Mouse (Mus musculus): Measurements from ENCODE around the gene Pdcl3. TPM values are rescaled to one million over a fixed set of nuclear protein-coding genes. Genes with fewer than 3 reads are reported as not detected.

Pdcl3 gene
- polyA plus RNA-seq, 1 experiment from 2014 or later: 145 TPM

- WGBS (ENCODE audit: insufficient replicate concordance): 13% methylated on average over 2 of the region's 2 CpGs
- no peak overlapping the region for H3K9ac ChIP-seq (ENCODE audit: low read depth, low read length)
These were observed 1.5 kb upstream of the Pdcl3 start for GRCm38 (mm10) chr1:38983870-38984269.

DNA sequence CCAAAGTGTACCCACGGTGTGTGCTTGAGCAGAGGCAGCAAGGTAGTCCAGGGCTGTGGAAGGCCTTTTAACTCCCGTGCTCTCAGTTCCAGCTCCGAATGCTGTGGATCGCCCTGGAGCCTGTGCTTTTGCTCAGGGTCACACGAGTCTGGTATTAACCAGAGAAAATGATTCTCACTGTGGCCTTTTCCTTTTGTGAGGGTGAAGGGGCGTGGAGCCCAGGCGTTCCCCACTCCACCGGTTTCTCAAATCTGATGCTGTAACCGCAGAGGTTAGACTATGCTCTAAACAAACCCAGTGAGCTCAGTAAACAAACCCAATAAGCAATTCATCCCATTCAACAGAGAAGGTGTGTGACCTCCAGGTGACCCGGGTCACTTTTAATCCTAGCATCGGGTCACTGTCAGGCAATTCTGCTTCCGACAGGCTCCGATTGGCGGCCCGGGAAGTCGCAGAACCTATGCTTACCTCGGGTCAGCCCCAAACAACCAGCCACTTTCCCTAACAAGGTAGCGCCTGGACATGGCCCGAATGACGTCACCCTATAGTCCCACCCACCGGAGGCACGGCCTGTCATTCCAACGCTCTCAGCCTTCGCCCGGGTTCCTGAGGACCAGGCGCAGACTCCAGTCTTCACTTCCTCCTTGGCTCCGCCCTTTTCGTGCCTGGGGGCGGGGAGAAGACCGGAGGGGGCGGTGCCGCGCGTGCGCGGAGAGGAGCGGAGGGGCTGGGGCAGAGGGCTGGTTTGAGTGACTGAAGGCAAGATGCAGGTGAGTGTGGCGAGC is 1.9 kb downstream of the Pdcl3 start:
- peak overlapping the region; percentile 93 for H3K4me2 ChIP-seq
- 0 out of 2 replicates have a peak, but pooled peaks cover 2% of the 10 kb centered on the region for H3K4me1 ChIP-seq (ENCODE audit: control insufficient read depth, insufficient read depth, low read length)
- H3K9me3 ChIP-seq (replicated peaks; ENCODE audit: control insufficient read depth, low read length): no peaks in the 10 kb centered on the region
- peak overlapping the region; percentile 85 for H3K27ac ChIP-seq (ENCODE audit: low read depth, low read length)
- peak; percentile 97 for ATAC-seq (replicated peaks; ENCODE audit: insufficient number of reproducible peaks, low FRiP score, low TSS enrichment)
- no peaks in the 10 kb centered on the region for H3K27me3 ChIP-seq (ENCODE audit: control insufficient read depth, insufficient read depth, low read length)
- peak overlapping the region; percentile 83 for H3K4me3 ChIP-seq (ENCODE audit: low read depth, low read length)
- H3K9ac ChIP-seq (ENCODE audit: low read depth, low read length): peak overlapping the region; percentile 93
- WGBS (ENCODE audit: insufficient replicate concordance): 4% methylated on average over 38 of the region's 38 CpGs
- 0 out of 2 replicates have a peak, but pooled peaks cover 3% of the 10 kb centered on the region for H3K36me3 ChIP-seq (ENCODE audit: control insufficient read depth, insufficient read depth, low read length)

More at GRCm38 (mm10) chr1:38983870-38984269, 1.5 kb upstream of the Pdcl3 start:
- ATAC-seq (replicated peaks; ENCODE audit: insufficient number of reproducible peaks, low FRiP score, low TSS enrichment): no peak
- no peaks in the 10 kb centered on the region for H3K27me3 ChIP-seq (ENCODE audit: control insufficient read depth, insufficient read depth, low read length)
- no peak overlapping the region for H3K4me3 ChIP-seq (ENCODE audit: low read depth, low read length)
- H3K36me3 ChIP-seq (ENCODE audit: control insufficient read depth, insufficient read depth, low read length): no peaks in the 10 kb centered on the region
- H3K27ac ChIP-seq (ENCODE audit: low read depth, low read length): no peak overlapping the region
- H3K4me2 ChIP-seq: no peak overlapping the region
- H3K4me1 ChIP-seq (ENCODE audit: control insufficient read depth, insufficient read depth, low read length): 0 out of 2 replicates have a peak, but pooled peaks cover 2% of the 10 kb centered on the region
- no peaks in the 10 kb centered on the region for H3K9me3 ChIP-seq (replicated peaks; ENCODE audit: control insufficient read depth, low read length)

- Histone ChIP-seq H3K27ac (ENCODE audit: low read depth, low read length) (peak overlapping the region; percentile 79), H3K36me3 (ENCODE audit: control insufficient read depth, insufficient read depth, low read length) (0 out of 2 replicates have a peak, but pooled peaks cover 3% of the 10 kb centered on the region), H3K9me3 (replicated peaks; ENCODE audit: control insufficient read depth, low read length) (no peaks in the 10 kb centered on the region), H3K27me3 (ENCODE audit: control insufficient read depth, insufficient read depth, low read length) (no peaks in the 10 kb centered on the region), H3K4me3 (ENCODE audit: low read depth, low read length) (peak overlapping the region; percentile 83), H3K4me2 (peak overlapping the region; percentile 93), H3K4me1 (ENCODE audit: control insufficient read depth, insufficient read depth, low read length) (0 out of 2 replicates have a peak, but pooled peaks cover 2% of the 10 kb centered on the region), H3K9ac (ENCODE audit: low read depth, low read length) (peak overlapping the region; percentile 93)
- 0% methylated on average over 25 of the region's 25 CpGs for WGBS (ENCODE audit: insufficient replicate concordance)
- peak; percentile 88 for ATAC-seq (replicated peaks; ENCODE audit: insufficient number of reproducible peaks, low FRiP score, low TSS enrichment)
These were observed 2.4 kb downstream of the Pdcl3 start for GRCm38 (mm10) chr1:38987865-38988211.

DNA sequence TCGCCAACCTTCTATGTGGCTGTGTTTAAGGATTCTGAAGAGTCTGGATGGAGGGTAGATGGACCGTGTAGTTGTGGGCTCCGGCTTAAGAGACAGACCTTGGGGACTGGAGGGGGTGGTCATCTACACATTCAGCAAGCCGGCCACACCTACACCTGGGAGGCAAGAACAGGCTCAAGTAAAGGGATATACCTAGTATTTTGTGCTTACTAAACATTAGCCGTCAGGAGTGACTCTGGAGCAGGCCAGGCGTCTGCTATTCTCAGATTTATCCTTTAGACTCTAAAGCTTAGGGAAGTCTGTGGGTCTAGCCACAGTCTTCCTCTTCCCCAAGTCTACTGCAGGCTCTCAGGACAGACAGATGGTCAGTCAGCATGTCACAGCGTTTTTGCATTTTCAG is 2.9 kb downstream of the Pdcl3 start:
- no peak for ATAC-seq (replicated peaks; ENCODE audit: insufficient number of reproducible peaks, low FRiP score, low TSS enrichment)
- H3K9me3 ChIP-seq (replicated peaks; ENCODE audit: control insufficient read depth, low read length): no peaks in the 10 kb centered on the region
- 34% methylated on average over 7 of the region's 7 CpGs for WGBS (ENCODE audit: insufficient replicate concordance)
- H3K27me3 ChIP-seq (ENCODE audit: control insufficient read depth, insufficient read depth, low read length): no peaks in the 10 kb centered on the region
- peak overlapping the region; percentile 93 for H3K9ac ChIP-seq (ENCODE audit: low read depth, low read length)
- 0 out of 2 replicates have a peak, but pooled peaks cover 3% of the 10 kb centered on the region for H3K36me3 ChIP-seq (ENCODE audit: control insufficient read depth, insufficient read depth, low read length)
- 0 out of 2 replicates have a peak, but pooled peaks cover 2% of the 10 kb centered on the region for H3K4me1 ChIP-seq (ENCODE audit: control insufficient read depth, insufficient read depth, low read length)
- H3K4me3 ChIP-seq (ENCODE audit: low read depth, low read length): peak overlapping the region; percentile 83
- H3K4me2 ChIP-seq: peak overlapping the region; percentile 93
- H3K27ac ChIP-seq (ENCODE audit: low read depth, low read length): peak overlapping the region; percentile 79

DNA sequence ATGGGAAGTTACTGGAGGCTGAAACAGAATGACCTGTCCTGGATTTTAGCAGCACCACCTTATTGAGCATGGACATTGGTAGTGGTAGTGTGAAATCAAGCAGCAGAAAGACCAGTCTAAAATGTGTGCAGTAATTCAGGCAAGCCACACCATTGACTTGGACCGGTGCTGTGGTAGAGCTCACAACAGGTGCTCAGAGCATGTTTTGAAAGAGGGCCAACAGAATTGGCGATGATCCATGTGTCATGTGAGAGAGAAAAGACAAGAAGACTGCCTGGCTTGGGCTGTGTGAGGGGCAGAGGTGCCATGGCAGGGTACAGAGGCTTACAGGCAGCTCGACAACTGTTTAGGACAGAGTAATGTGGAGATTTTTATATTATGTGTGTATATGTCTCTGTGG is 7.0 kb downstream of the Pdcl3 start:
- H3K36me3 ChIP-seq (ENCODE audit: control insufficient read depth, insufficient read depth, low read length): peaks cover 12% of the 10 kb centered on the region; the same call in 1 of the 2 replicates
- no peaks in the 10 kb centered on the region for H3K4me1 ChIP-seq (ENCODE audit: control insufficient read depth, insufficient read depth, low read length)
- H3K27me3 ChIP-seq (ENCODE audit: control insufficient read depth, insufficient read depth, low read length): no peaks in the 10 kb centered on the region
- H3K9me3 ChIP-seq (replicated peaks; ENCODE audit: control insufficient read depth, low read length): no peaks in the 10 kb centered on the region
- no peak overlapping the region for H3K4me3 ChIP-seq (ENCODE audit: low read depth, low read length)
- 93% methylated on average over 3 of the region's 3 CpGs for WGBS (ENCODE audit: insufficient replicate concordance)
- no peak overlapping the region for H3K9ac ChIP-seq (ENCODE audit: low read depth, low read length)
- H3K27ac ChIP-seq (ENCODE audit: low read depth, low read length): no peak overlapping the region
- H3K4me2 ChIP-seq: no peak overlapping the region
- no peak for ATAC-seq (replicated peaks; ENCODE audit: insufficient number of reproducible peaks, low FRiP score, low TSS enrichment)

DNA sequence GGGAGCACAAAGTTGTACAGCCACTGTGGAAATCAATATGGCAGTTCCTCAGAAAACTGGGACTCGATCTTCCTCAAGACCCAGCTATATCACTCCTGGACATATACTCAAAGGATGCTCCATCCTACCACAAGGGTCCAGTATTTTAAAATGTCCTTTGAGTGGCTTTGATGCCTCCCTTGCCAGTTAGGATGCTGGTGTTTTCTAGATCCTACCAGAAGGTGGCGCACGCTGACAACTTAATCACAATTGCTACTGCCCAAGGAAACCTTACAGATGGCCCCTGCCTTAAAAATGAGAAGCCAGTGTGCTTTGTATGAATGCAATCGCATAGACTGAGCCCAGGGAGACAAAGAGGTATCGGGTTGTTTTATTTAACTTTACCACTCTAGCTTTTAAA is 15.7 kb downstream of the Pdcl3 start:
- ATAC-seq (replicated peaks; ENCODE audit: insufficient number of reproducible peaks, low FRiP score, low TSS enrichment): no peak
- no peaks in the 10 kb centered on the region for H3K9me3 ChIP-seq (replicated peaks; ENCODE audit: control insufficient read depth, low read length)
- WGBS (ENCODE audit: insufficient replicate concordance): 17% methylated on average over 5 of the region's 5 CpGs

GRCm38 (mm10) chr1:39005751-39006354 is 20.4 kb downstream of the Pdcl3 start:
- Histone ChIP-seq H3K4me1 (ENCODE audit: control insufficient read depth, insufficient read depth, low read length) (peaks cover 5% of the 10 kb centered on the region; the same call in 1 of the 2 replicates), H3K27me3 (ENCODE audit: control insufficient read depth, insufficient read depth, low read length) (no peaks in the 10 kb centered on the region), H3K9ac (ENCODE audit: low read depth, low read length) (no peak overlapping the region), H3K4me3 (ENCODE audit: low read depth, low read length) (no peak overlapping the region), H3K27ac (ENCODE audit: low read depth, low read length) (no peak overlapping the region), H3K36me3 (ENCODE audit: control insufficient read depth, insufficient read depth, low read length) (no peaks in the 10 kb centered on the region), H3K4me2 (no peak overlapping the region), H3K9me3 (replicated peaks; ENCODE audit: control insufficient read depth, low read length) (no peaks in the 10 kb centered on the region)
- 69% methylated on average over 10 of the region's 10 CpGs for whole genome bisulfite sequencing (ENCODE audit: insufficient replicate concordance)
- ATAC-seq (replicated peaks; ENCODE audit: insufficient number of reproducible peaks, low FRiP score, low TSS enrichment): no peak

More for the DNA sequence above, 15.7 kb downstream of the Pdcl3 start:
- H3K4me3 ChIP-seq (ENCODE audit: low read depth, low read length): no peak overlapping the region
- H3K4me1 ChIP-seq (ENCODE audit: control insufficient read depth, insufficient read depth, low read length): no peaks in the 10 kb centered on the region
- no peak overlapping the region for H3K9ac ChIP-seq (ENCODE audit: low read depth, low read length)
- no peak overlapping the region for H3K27ac ChIP-seq (ENCODE audit: low read depth, low read length)
- H3K36me3 ChIP-seq (ENCODE audit: control insufficient read depth, insufficient read depth, low read length): no peaks in the 10 kb centered on the region; the same call in 1 of the 2 replicates
- no peaks in the 10 kb centered on the region for H3K27me3 ChIP-seq (ENCODE audit: control insufficient read depth, insufficient read depth, low read length)
- H3K4me2 ChIP-seq: no peak overlapping the region

DNA sequence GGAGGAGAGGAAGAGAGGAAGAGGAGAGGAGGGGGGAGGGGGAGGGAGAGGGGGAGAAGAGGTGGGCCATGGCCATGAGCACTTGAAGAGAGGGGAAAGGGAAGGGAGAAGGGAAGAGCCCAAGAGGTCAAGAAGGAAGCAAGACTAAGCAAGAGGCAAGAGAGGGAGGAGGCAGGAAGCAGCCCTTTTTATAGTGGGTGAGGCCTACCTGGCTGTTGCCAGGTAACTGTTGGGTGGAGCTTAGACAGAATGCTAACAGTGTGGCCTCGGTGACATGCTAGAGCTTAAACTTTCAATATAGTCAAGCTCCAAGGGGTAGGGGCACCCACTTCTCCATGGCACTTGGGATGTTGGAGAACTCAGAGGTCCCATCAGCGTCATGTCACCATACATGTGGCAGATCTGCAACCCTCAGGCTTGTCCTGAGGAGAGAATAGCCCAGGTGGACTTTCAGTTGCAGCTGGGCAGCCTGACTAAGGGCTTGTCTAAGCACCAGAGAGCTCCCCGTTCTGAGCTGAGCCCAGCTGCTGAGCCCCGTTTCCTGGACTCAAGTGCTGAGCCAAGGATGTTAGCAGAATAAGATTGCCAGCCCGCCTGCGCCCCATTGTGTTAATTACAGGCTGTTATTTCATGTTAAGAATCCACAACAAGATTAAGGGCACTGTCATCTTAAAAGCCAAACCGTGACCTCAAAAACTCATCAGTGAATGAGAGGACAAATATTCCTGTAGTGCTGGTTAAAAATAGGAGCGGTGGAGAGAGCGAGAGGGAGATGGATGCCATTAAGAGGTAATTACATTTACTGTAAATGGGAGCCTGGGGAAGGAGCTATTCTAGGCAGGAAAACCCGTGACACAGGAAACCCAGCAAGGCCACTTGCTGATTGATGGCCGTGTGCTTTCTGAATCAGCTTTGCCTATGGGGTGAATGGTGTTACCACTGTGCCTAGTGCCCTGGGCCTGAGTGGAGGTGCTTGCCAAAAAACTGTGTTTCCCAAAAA is 21.7 kb downstream of the Pdcl3 start:
- WGBS (ENCODE audit: insufficient replicate concordance): 49% methylated on average over 11 of the region's 11 CpGs
- no peak for ATAC-seq (replicated peaks; ENCODE audit: insufficient number of reproducible peaks, low FRiP score, low TSS enrichment)
- no peaks in the 10 kb centered on the region for H3K36me3 ChIP-seq (ENCODE audit: control insufficient read depth, insufficient read depth, low read length)
- no peaks in the 10 kb centered on the region for H3K9me3 ChIP-seq (replicated peaks; ENCODE audit: control insufficient read depth, low read length)
- 0 out of 2 replicates have a peak overlapping the region, but pooled peaks have one; percentile 35 for H3K27ac ChIP-seq (ENCODE audit: low read depth, low read length)
- peaks cover 5% of the 10 kb centered on the region; the same call in 1 of the 2 replicates for H3K4me1 ChIP-seq (ENCODE audit: control insufficient read depth, insufficient read depth, low read length)
- no peak overlapping the region for H3K4me2 ChIP-seq
- H3K9ac ChIP-seq (ENCODE audit: low read depth, low read length): 0 out of 2 replicates have a peak overlapping the region, but pooled peaks have one; percentile 49
- H3K27me3 ChIP-seq (ENCODE audit: control insufficient read depth, insufficient read depth, low read length): no peaks in the 10 kb centered on the region
- H3K4me3 ChIP-seq (ENCODE audit: low read depth, low read length): no peak overlapping the region

All from heart, embryonic 11.5 days (tissue).